Mouse (Mus musculus): ENCODE results near the gene Wbp2. TPM values are rescaled to one million over a fixed set of nuclear protein-coding genes. Genes with fewer than 3 reads are reported as not detected.

Wbp2 gene
- polyA plus RNA-seq, 1 experiment: 669 TPM

GRCm38 (mm10) chr11:116111611-116112203 lies 24.9 kb upstream of the Wbp2 start:
- TF ChIP-seq GATA1 (IDR thresholded peaks at IDR 0.05; ENCODE audit: low read length): no peak

- TF ChIP-seq GATA1 (IDR thresholded peaks at IDR 0.05; ENCODE audit: low read length): no peak
Observed at GRCm38 (mm10) chr11:116111067-116111466, 24.3 kb upstream of the Wbp2 start.

GRCm38 (mm10) chr11:116110540-116110939 lies 23.7 kb upstream of the Wbp2 start:
- no peak for TF ChIP-seq GATA1 (IDR thresholded peaks at IDR 0.05; ENCODE audit: low read length)

GRCm38 (mm10) chr11:116110131-116110530 lies 23.3 kb upstream of the Wbp2 start:
- no peak for TF ChIP-seq GATA1 (IDR thresholded peaks at IDR 0.05; ENCODE audit: low read length)

- no peak for TF ChIP-seq GATA1 (IDR thresholded peaks at IDR 0.05; ENCODE audit: low read length)
Observed at GRCm38 (mm10) chr11:116109441-116110081, 22.8 kb upstream of the Wbp2 start.

GRCm38 (mm10) chr11:116108464-116109137 lies 21.8 kb upstream of the Wbp2 start:
- no peak for TF ChIP-seq GATA1 (IDR thresholded peaks at IDR 0.05; ENCODE audit: low read length)

- no peak for TF ChIP-seq GATA1 (IDR thresholded peaks at IDR 0.05; ENCODE audit: low read length)
Observed at GRCm38 (mm10) chr11:116107777-116108285, 21.0 kb upstream of the Wbp2 start.

GRCm38 (mm10) chr11:116106963-116107776 lies 20.4 kb upstream of the Wbp2 start:
- TF ChIP-seq GATA1 (IDR thresholded peaks at IDR 0.05; ENCODE audit: low read length): no peak

GRCm38 (mm10) chr11:116106154-116106962 lies 19.6 kb upstream of the Wbp2 start:
- no peak for TF ChIP-seq GATA1 (IDR thresholded peaks at IDR 0.05; ENCODE audit: low read length)

GRCm38 (mm10) chr11:116105065-116105464 lies 18.3 kb upstream of the Wbp2 start:
- no peak for TF ChIP-seq GATA1 (IDR thresholded peaks at IDR 0.05; ENCODE audit: low read length)

GRCm38 (mm10) chr11:116104006-116104646 lies 17.3 kb upstream of the Wbp2 start:
- TF ChIP-seq GATA1 (IDR thresholded peaks at IDR 0.05; ENCODE audit: low read length): no peak

GRCm38 (mm10) chr11:116103572-116103971 lies 16.8 kb upstream of the Wbp2 start:
- no peak for TF ChIP-seq GATA1 (IDR thresholded peaks at IDR 0.05; ENCODE audit: low read length)

- TF ChIP-seq GATA1 (IDR thresholded peaks at IDR 0.05; ENCODE audit: low read length): no peak
Observed at GRCm38 (mm10) chr11:116102472-116102871, 15.7 kb upstream of the Wbp2 start.

GRCm38 (mm10) chr11:116101931-116102381 lies 15.2 kb upstream of the Wbp2 start:
- no peak for TF ChIP-seq GATA1 (IDR thresholded peaks at IDR 0.05; ENCODE audit: low read length)

Measured in G1E-ER4 (cell line).